Mouse (Mus musculus): ENCODE measurements around the gene Tmem232. TPM values are rescaled to one million over a fixed set of nuclear protein-coding genes. Genes with fewer than 3 reads are reported as not detected.
"Not testable (repeated sequence)": the region's sequence is repeated elsewhere in the genome, so short reads cannot be mapped to it uniquely, and the experiment has no call there.

Tmem232 gene
- polyA plus RNA-seq, 1 experiment, result 0.34 TPM

GRCm38 (mm10) chr17:65556798-65557197 is 16.2 kb upstream of the Tmem232 start:
- WGBS, result 62% methylated on average over 10 of the region's 10 CpGs
- no peak for DNase-seq

DNA sequence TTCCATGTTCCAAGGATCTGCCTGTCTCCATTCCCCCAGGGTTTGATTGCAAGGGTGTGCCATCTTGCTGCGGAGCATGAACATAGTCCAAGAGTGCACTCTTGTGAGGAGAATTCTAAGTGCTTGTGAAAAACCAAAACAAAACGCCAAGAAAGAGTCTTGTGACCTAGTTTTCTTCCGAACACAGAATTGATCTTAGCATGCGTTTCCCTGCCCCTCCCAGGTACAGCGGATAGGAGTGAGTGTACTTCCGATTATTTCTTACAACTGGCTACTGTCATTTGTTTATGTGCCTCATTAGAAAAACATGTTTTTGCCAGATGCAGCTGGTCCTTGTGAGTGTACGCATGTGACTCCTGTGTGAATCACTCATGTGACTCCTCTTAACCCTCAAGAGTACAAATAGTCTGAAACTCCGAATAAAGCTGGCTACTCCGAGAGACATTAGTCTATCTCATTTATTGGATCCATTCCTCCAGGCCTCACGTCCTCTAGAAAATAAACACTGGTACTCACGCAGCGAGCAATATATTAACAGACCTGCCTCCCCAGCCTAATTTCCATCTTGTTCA is 11.9 kb upstream of the Tmem232 start:
- 81% methylated on average over 12 of the region's 12 CpGs for WGBS
- H3K27ac ChIP-seq (ENCODE audit: insufficient read depth, low read length), result no peak overlapping the region
- no peak overlapping the region for H3K4me3 ChIP-seq (replicated peaks; ENCODE audit: insufficient read depth, low read depth, low read length)
- TF ChIP-seq CTCF (IDR thresholded peaks at IDR 0.05; ENCODE audit: borderline replicate concordance, insufficient read depth, low read depth, low read length) (no peak), POLR2A (IDR thresholded peaks at IDR 0.05; ENCODE audit: borderline replicate concordance, insufficient read depth, low read length) (no peak)
- H3K4me1 ChIP-seq (ENCODE audit: control insufficient read depth, insufficient read depth, low read length), result no peaks in the 10 kb centered on the region
- no peak for DNase-seq
- H3K27me3 ChIP-seq (ENCODE audit: control insufficient read depth, insufficient read depth, low read length), result no peaks in the 10 kb centered on the region

More at GRCm38 (mm10) chr17:65556798-65557197, 16.2 kb upstream of the Tmem232 start:
- no peak for TF ChIP-seq POLR2A (IDR thresholded peaks at IDR 0.05; ENCODE audit: borderline replicate concordance, insufficient read depth, low read length)
- Histone ChIP-seq H3K27ac (ENCODE audit: insufficient read depth, low read length) (no peak overlapping the region), H3K27me3 (ENCODE audit: control insufficient read depth, insufficient read depth, low read length) (no peaks in the 10 kb centered on the region), H3K4me1 (ENCODE audit: control insufficient read depth, insufficient read depth, low read length) (no peaks in the 10 kb centered on the region), H3K4me3 (replicated peaks; ENCODE audit: insufficient read depth, low read depth, low read length) (no peak overlapping the region)

- Histone ChIP-seq H3K4me3 (replicated peaks; ENCODE audit: insufficient read depth, low read depth, low read length) (no peak overlapping the region), H3K4me1 (ENCODE audit: control insufficient read depth, insufficient read depth, low read length) (no peaks in the 10 kb centered on the region), H3K27ac (ENCODE audit: insufficient read depth, low read length) (no peak overlapping the region), H3K27me3 (ENCODE audit: control insufficient read depth, insufficient read depth, low read length) (no peaks in the 10 kb centered on the region)
- 55% methylated on average over 4 of the region's 4 CpGs for WGBS
- no peak for TF ChIP-seq CTCF (IDR thresholded peaks at IDR 0.05; ENCODE audit: borderline replicate concordance, insufficient read depth, low read depth, low read length)
- TF ChIP-seq POLR2A (IDR thresholded peaks at IDR 0.05; ENCODE audit: borderline replicate concordance, insufficient read depth, low read length), result no peak
- no peak for DNase-seq
These were observed 9.8 kb upstream of the Tmem232 start for GRCm38 (mm10) chr17:65550357-65550756.

DNA sequence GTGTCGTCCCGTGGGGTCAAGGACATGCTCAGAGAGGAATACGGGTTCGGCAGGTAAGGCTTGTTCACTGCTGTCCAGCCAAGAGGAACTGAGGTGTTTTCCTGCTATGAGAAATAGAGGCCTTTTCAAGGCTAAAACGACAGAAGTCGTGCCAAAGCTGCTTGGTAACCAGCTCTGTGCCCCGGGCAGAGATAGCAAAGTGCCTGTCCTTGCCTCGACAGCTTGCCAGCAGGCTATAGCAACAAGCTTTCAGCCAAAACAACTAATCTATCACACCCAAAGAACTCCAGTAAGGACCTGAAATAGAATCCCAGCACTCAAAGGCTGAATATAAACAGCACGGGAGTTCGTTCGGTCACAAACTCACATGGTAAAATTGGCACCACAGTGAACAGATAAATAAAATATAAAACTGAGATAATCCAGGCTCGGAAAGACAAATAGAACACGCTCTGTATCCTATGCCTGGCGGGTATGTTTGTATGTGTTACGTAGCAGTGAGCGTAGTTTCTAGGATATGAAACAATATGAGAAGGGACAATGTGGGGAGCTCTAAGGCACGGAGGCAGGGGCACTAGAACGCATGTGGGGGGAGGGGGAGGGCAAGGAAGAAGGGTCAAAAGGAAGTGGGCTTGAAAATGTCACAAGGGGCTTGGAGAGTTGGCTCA is 8.2 kb upstream of the Tmem232 start:
- H3K27ac ChIP-seq (ENCODE audit: insufficient read depth, low read length), result no peak overlapping the region
- no peak for DNase-seq
- H3K4me3 ChIP-seq (replicated peaks; ENCODE audit: insufficient read depth, low read depth, low read length), result no peak overlapping the region
- TF ChIP-seq CTCF (IDR thresholded peaks at IDR 0.05; ENCODE audit: borderline replicate concordance, insufficient read depth, low read depth, low read length) (no peak), POLR2A (IDR thresholded peaks at IDR 0.05; ENCODE audit: borderline replicate concordance, insufficient read depth, low read length) (no peak)
- H3K4me1 ChIP-seq (ENCODE audit: control insufficient read depth, insufficient read depth, low read length), result no peaks in the 10 kb centered on the region
- WGBS, result 43% methylated on average over 18 of the region's 18 CpGs
- no peaks in the 10 kb centered on the region for H3K27me3 ChIP-seq (ENCODE audit: control insufficient read depth, insufficient read depth, low read length)

DNA sequence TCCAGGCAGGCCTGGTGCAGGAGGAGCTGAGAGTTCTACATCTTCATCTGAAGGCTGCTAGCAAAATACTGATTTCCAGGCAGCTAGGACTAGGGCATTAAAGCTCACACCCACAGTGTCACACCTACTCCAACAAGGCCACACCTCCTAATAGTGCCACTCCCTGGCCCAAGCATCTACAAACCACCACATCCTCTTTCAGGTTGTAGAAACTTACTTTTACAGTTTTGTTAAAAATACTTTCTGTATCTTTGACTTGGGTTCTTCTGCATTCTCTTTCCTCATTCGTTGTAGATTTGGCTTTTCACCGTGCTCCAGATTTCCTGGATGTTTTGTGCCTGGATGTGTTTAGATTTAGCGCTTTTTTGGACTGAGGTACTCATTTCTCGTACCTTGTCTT is 5.6 kb upstream of the Tmem232 start:
- not testable (repeated sequence) for H3K4me1 ChIP-seq (ENCODE audit: control insufficient read depth, insufficient read depth, low read length); H3K27me3 ChIP-seq (ENCODE audit: control insufficient read depth, insufficient read depth, low read length); H3K27ac ChIP-seq (ENCODE audit: insufficient read depth, low read length); H3K4me3 ChIP-seq (replicated peaks; ENCODE audit: insufficient read depth, low read depth, low read length); DNase-seq
- WGBS, result 93% methylated on average over 4 of the region's 4 CpGs

GRCm38 (mm10) chr17:65536156-65536555 is 4.4 kb downstream of the Tmem232 start:
- DNase-seq, result peak; percentile 33 to 47
- Histone ChIP-seq H3K27ac (ENCODE audit: insufficient read depth, low read length) (no peak overlapping the region), H3K4me1 (ENCODE audit: control insufficient read depth, insufficient read depth, low read length) (no peaks in the 10 kb centered on the region), H3K27me3 (ENCODE audit: control insufficient read depth, insufficient read depth, low read length) (no peaks in the 10 kb centered on the region), H3K4me3 (replicated peaks; ENCODE audit: insufficient read depth, low read depth, low read length) (no peak overlapping the region)
- WGBS, result 27% methylated on average over 3 of the region's 3 CpGs
- TF ChIP-seq POLR2A (IDR thresholded peaks at IDR 0.05; ENCODE audit: borderline replicate concordance, insufficient read depth, low read length) (no peak), CTCF (IDR thresholded peaks at IDR 0.05; ENCODE audit: borderline replicate concordance, insufficient read depth, low read depth, low read length) (peak; percentile 76)

DNA sequence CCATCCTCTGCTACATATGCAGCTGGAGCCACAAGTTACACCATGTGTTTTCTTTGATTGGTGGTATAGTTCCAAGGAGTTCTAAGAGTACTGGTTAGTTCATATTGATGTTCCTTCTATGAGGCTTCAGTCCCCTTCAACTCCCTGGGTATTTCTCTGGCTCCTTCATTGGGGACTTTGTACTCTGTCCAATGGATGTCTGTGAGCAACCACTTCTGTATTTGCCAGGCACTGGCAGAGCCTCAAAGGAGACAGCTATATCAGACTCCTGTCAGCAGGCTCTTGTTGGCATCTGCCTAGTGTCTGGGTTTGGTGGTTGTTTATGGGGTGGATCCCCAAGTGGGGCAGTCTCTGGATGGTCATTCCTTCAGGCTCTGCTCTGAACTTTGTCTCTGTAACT is 8.2 kb downstream of the Tmem232 start:
- not testable (repeated sequence) for DNase-seq; H3K27ac ChIP-seq (ENCODE audit: insufficient read depth, low read length); H3K4me3 ChIP-seq (replicated peaks; ENCODE audit: insufficient read depth, low read depth, low read length); H3K4me1 ChIP-seq (ENCODE audit: control insufficient read depth, insufficient read depth, low read length); H3K27me3 ChIP-seq (ENCODE audit: control insufficient read depth, insufficient read depth, low read length)

DNA sequence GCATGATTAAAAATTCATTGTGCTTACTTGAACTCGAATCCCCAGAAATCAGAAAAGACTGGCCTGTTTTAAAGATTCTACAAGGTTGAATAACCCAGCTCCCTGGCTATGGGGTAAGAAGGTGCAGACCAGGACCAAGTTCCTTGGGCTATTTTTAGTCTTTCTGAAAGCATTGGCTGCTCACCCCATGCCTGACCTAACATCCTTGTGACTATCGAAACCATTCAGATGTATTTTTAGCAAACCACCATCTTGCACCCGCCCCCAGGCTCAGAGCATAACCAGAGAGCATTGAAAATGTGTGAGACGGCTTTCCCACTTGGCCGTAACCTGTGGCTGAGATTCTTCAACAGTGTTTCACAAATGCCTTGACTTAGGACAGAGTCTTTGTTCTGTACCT is 13.1 kb downstream of the Tmem232 start:
- WGBS, result 79% methylated on average over 5 of the region's 5 CpGs
- no peak overlapping the region for H3K27ac ChIP-seq (ENCODE audit: insufficient read depth, low read length)
- H3K27me3 ChIP-seq (ENCODE audit: control insufficient read depth, insufficient read depth, low read length), result no peaks in the 10 kb centered on the region
- no peak for DNase-seq
- H3K4me3 ChIP-seq (replicated peaks; ENCODE audit: insufficient read depth, low read depth, low read length), result no peak overlapping the region
- TF ChIP-seq POLR2A (IDR thresholded peaks at IDR 0.05; ENCODE audit: borderline replicate concordance, insufficient read depth, low read length) (no peak), CTCF (IDR thresholded peaks at IDR 0.05; ENCODE audit: borderline replicate concordance, insufficient read depth, low read depth, low read length) (no peak)
- no peaks in the 10 kb centered on the region for H3K4me1 ChIP-seq (ENCODE audit: control insufficient read depth, insufficient read depth, low read length)
